Mouse (Mus musculus): Measurements from ENCODE around the gene Castor1. TPM values are rescaled to one million over a fixed set of nuclear protein-coding genes. Genes with fewer than 3 reads are reported as not detected.
"Not testable (repeated sequence)": the region's sequence is repeated elsewhere in the genome, so short reads cannot be mapped to it uniquely, and the experiment has no call there.

The Castor1 gene
- 3.5 and 4.1 TPM in 2 replicates for polyA plus RNA-seq (2015; fragmentation: Nextera tagmentation; extraction: Ambion mirVana)

DNA sequence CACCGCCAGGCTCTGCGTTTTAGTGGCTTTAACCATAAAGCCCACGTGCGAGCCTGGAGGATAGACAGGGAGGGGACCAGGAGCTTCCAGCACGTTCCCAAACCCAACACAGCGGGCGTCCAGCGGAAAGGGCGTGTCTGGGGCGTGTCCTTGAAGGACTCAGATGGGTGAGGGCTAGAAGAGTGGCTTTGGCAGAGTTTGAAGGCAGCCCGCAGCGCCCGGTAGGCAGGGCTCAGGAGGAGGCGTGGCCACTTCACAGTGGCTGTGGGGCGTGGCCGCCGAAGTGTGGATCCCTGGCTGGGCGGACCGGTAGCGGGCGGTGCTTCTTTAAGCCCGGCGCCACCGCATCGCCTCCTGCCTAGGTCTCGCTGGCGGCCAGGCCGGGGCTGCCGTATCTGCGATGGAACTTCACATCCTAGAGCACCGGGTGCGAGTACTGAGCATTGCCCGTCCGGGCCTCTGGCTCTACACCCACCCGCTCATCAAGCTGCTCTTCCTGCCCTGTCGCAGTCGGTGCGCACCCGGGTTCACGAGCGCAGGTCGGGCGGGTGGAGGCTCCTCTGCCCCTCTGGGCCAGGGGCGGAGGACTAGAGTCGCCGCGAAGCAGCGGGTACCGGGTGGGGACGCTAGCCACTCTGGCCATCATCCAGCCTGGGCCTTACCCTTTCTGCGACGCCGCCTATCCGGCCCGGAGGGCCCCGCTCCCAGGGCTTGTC is at the start of gene Castor1:
Castor1 (plus strand) TSS at position 312 of the 716 bp plus-strand sequence.
- no peak within 1 kb of the TSS for H3K27ac ChIP-seq (replicated peaks)
- ATAC-seq (ENCODE audit: low read depth): peak; percentile 62
- WGBS: 1% methylated on average over 56 of the region's 56 CpGs

DNA sequence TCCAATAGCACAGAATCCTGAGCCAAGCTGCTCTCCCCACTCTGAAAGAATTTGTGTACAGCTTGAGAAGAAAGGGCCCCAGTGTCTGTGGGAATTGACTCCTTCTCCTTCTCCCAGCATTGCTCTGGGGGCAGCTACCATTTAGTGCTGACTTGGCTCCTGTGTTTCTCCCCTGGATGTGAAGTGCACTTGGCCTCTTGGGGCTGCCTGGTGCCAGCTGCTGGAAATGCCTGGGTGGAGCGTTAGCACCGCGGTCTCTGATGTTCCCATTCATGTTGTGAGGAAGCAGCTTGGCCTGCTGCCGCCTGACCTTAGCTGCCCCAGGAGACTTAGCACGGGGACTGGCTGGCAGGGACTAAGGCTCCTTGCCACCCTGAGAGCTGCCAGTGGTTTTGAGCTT is 43.4 kb upstream of the Castor1 start:
- ATAC-seq (ENCODE audit: low read depth): peak; percentile 46; the same call in 1 of the 2 replicates
- H3K9me3 ChIP-seq: no peaks in the 10 kb centered on the region
- H3K27ac ChIP-seq (replicated peaks): peak overlapping the region; percentile 62
- no peak overlapping the region for H3K4me3 ChIP-seq
- no peak overlapping the region for H3K4me2 ChIP-seq
- no peaks in the 10 kb centered on the region for H3K27me3 ChIP-seq
- H3K36me3 ChIP-seq: peaks cover 100% of the 10 kb centered on the region
- 84% methylated on average over 5 of the region's 5 CpGs for WGBS
- H3K9ac ChIP-seq: no peak overlapping the region
- no peaks in the 10 kb centered on the region for H3K4me1 ChIP-seq (replicated peaks)

More for the DNA sequence above, at the start of gene Castor1:
- peaks cover 26% of the 10 kb centered on the region for H3K36me3 ChIP-seq
- H3K9ac ChIP-seq: peak within 1 kb of the TSS; percentile 67
- H3K4me2 ChIP-seq: peak within 1 kb of the TSS; percentile 64
- no peaks in the 10 kb centered on the region for H3K9me3 ChIP-seq
- peaks cover 30% of the 10 kb centered on the region for H3K27me3 ChIP-seq
- H3K4me3 ChIP-seq: peak within 1 kb of the TSS; percentile 44
- peaks cover 16% of the 10 kb centered on the region for H3K4me1 ChIP-seq (replicated peaks)

DNA sequence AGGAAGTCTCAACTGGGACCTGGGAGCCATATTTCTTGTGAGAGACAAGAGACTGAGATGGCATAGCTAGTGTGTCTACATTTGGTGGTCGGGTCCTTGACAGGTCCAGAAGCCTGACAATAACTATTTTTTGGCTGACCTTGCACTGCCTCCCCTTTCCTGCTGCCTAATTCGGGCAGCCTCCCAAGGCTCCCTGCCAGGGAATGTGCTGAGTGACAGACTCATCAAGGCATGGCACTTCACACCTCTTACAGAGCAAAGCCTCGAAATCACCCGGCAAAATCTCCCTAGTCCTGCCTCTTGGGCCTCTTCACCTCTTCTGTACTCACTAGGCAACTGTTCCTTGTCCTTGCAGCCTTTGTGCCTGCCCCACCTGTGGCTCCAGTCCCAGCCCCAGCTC is 40.3 kb upstream of the Castor1 start:
- Histone ChIP-seq H3K9me3 (no peaks in the 10 kb centered on the region), H3K4me3 (no peak overlapping the region), H3K4me1 (replicated peaks) (no peaks in the 10 kb centered on the region; the same call in 1 of the 2 replicates), H3K4me2 (no peak overlapping the region), H3K36me3 (peaks cover 100% of the 10 kb centered on the region), H3K27ac (replicated peaks) (no peak overlapping the region), H3K9ac (no peak overlapping the region), H3K27me3 (no peaks in the 10 kb centered on the region)
- 84% methylated on average over 4 of the region's 4 CpGs for WGBS
- no peak for ATAC-seq (ENCODE audit: low read depth)

GRCm38 (mm10) chr11:4182061-4182460 is 36.0 kb upstream of the Castor1 start:
- Histone ChIP-seq H3K9me3 (no peaks in the 10 kb centered on the region), H3K4me3 (no peak overlapping the region), H3K27ac (replicated peaks) (peak overlapping the region; percentile 29; the same call in 1 of the 2 replicates), H3K4me2 (no peak overlapping the region), H3K27me3 (no peaks in the 10 kb centered on the region), H3K4me1 (replicated peaks) (peaks cover under 1% of the 10 kb centered on the region; the same call in 1 of the 2 replicates), H3K9ac (no peak overlapping the region), H3K36me3 (peaks cover 65% of the 10 kb centered on the region)
- ATAC-seq (ENCODE audit: low read depth): no peak
- WGBS: 10% methylated on average over 1 of the region's 1 CpGs

DNA sequence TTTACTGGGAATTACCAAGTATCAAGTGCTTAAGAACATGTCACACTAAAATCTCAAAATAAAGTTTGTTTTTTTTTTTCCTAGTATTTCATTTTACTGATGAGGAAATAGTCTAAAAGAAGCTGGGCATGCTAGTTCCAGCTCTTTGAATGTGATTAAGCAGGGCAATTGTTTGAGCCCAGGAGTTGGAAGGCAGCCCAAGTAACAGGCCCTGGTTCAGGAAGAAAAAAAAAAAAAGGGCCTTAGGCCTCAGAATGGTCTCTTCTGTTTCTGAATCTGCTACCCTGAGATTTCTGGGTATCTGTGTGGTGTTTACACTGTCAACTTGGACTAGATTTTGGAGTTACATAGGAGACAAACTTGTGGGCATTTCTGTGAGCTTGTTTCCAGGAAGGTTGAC is 34.5 kb upstream of the Castor1 start:
- H3K27ac ChIP-seq (replicated peaks): peak overlapping the region; percentile 59; the same call in 1 of the 2 replicates
- H3K4me1 ChIP-seq (replicated peaks): peaks cover 15% of the 10 kb centered on the region
- H3K9me3 ChIP-seq: no peaks in the 10 kb centered on the region
- H3K27me3 ChIP-seq: no peaks in the 10 kb centered on the region
- no peak overlapping the region for H3K9ac ChIP-seq
- H3K36me3 ChIP-seq: peaks cover 51% of the 10 kb centered on the region
- no peak for ATAC-seq (ENCODE audit: low read depth)
- H3K4me2 ChIP-seq: no peak overlapping the region
- no peak overlapping the region for H3K4me3 ChIP-seq

- WGBS: 71% methylated on average over 4 of the region's 4 CpGs
- Histone ChIP-seq H3K4me2 (no peak overlapping the region), H3K4me1 (replicated peaks) (peaks cover 18% of the 10 kb centered on the region), H3K36me3 (peaks cover 42% of the 10 kb centered on the region), H3K9ac (no peak overlapping the region), H3K27me3 (no peaks in the 10 kb centered on the region), H3K4me3 (no peak overlapping the region), H3K9me3 (no peaks in the 10 kb centered on the region), H3K27ac (replicated peaks) (peak overlapping the region; percentile 35; the same call in 1 of the 2 replicates)
- ATAC-seq (ENCODE audit: low read depth): no peak
Observed at GRCm38 (mm10) chr11:4184251-4184952, 33.6 kb upstream of the Castor1 start.

DNA sequence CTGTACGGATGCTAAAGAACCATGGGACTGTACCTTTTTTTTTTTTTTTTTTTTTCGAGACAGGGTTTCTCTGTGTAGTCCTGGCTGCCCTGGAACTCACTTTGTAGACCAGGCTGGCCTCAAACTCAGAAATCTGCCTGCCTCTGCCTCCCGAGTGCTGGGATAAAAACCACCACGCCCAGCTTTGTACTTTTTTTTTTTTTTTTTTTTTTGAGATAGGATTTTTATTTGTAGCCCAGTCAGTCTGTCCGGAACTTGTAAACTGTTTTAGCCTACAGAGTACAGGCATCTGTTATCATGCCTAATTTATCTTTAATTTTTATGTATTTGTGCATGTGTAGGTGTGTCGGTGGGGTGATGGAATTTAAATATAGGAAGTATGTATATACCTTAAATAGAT is 32.5 kb upstream of the Castor1 start:
- not testable (repeated sequence) for H3K27ac ChIP-seq (replicated peaks); H3K9me3 ChIP-seq; ATAC-seq (ENCODE audit: low read depth); H3K4me2 ChIP-seq; H3K27me3 ChIP-seq; H3K4me3 ChIP-seq; H3K9ac ChIP-seq
- WGBS: 90% methylated on average over 6 of the region's 6 CpGs
- Histone ChIP-seq H3K4me1 (replicated peaks) (peaks cover 25% of the 10 kb centered on the region), H3K36me3 (peaks cover 31% of the 10 kb centered on the region)

DNA sequence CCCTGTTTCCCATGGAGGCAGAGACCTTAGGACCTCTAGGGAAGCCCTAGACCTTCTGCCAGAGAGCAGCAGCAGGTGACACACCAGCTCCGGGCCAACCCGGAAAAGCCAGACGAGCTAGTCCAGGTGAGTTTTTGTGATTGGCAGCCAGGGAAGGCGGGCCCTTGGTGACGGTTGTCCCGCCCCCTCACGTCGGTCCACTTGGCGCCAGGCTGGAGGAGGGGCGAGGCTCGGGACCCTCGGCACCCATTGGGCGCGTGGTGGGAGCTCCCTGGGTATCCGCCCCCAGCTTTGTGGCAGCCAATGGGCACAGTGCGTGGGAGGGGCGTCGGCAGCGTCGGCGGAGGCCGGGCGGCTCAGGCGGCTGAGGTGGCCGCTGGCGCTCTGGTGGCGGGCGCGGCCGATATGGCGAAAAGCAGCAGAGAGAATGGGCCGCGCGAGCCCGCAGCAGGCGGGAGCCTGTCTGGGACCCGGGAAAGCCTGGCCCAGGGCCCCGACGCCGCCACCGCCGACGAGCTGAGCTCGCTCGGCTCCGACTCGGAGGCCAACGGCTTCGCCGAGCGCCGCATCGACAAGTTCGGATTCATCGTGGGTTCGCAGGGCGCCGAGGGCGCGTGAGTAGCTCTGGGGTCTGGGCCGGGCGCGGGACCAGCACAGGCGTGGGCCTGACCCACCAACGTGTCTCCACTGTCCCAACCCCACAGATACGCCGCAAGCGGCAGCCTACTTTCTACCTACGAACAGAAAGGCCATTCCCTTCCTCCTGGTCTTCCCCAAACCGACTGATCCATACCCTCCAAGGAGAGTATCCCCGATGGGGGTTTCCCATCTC is 31.3 kb upstream of the Castor1 start, which contains the start of gene Tbc1d10a:
Tbc1d10a (plus strand) TSS at position 304 of the 832 bp plus-strand sequence.
- peak within 1 kb of the TSS; percentile 81 for H3K4me3 ChIP-seq
- H3K27me3 ChIP-seq: no peaks in the 10 kb centered on the region
- peaks cover 29% of the 10 kb centered on the region for H3K4me1 ChIP-seq (replicated peaks)
- H3K4me2 ChIP-seq: peak within 1 kb of the TSS; percentile 90
- peaks cover 19% of the 10 kb centered on the region for H3K36me3 ChIP-seq
- peak; percentile 99 for ATAC-seq (ENCODE audit: low read depth)
- H3K27ac ChIP-seq (replicated peaks): peak within 1 kb of the TSS; percentile 64; the same call in 1 of the 2 replicates
- peak within 1 kb of the TSS; percentile 89 for H3K9ac ChIP-seq
- H3K9me3 ChIP-seq: no peaks in the 10 kb centered on the region
- under 1% methylated on average over 71 of the region's 71 CpGs for WGBS

GRCm38 (mm10) chr11:4187318-4187700 is 30.7 kb upstream of the Castor1 start:
- no peak overlapping the region for H3K27ac ChIP-seq (replicated peaks)
- H3K4me1 ChIP-seq (replicated peaks): peaks cover 32% of the 10 kb centered on the region
- H3K9ac ChIP-seq: peak overlapping the region; percentile 89
- peak; percentile 20; the same call in 1 of the 2 replicates for ATAC-seq (ENCODE audit: low read depth)
- peaks cover 13% of the 10 kb centered on the region for H3K36me3 ChIP-seq
- WGBS: 17% methylated on average over 9 of the region's 9 CpGs
- H3K27me3 ChIP-seq: no peaks in the 10 kb centered on the region
- H3K9me3 ChIP-seq: no peaks in the 10 kb centered on the region
- peak overlapping the region; percentile 81 for H3K4me3 ChIP-seq
- H3K4me2 ChIP-seq: peak overlapping the region; percentile 90

- Histone ChIP-seq H3K4me2 (no peak overlapping the region), H3K27ac (replicated peaks) (no peak overlapping the region), H3K4me3 (no peak overlapping the region), H3K36me3 (no peaks in the 10 kb centered on the region), H3K4me1 (replicated peaks) (peaks cover 37% of the 10 kb centered on the region), H3K27me3 (no peaks in the 10 kb centered on the region), H3K9me3 (no peaks in the 10 kb centered on the region), H3K9ac (no peak overlapping the region)
- WGBS: 85% methylated on average over 6 of the region's 6 CpGs
- no peak for ATAC-seq (ENCODE audit: low read depth)
Observed at GRCm38 (mm10) chr11:4189182-4189581, 28.8 kb upstream of the Castor1 start.

DNA sequence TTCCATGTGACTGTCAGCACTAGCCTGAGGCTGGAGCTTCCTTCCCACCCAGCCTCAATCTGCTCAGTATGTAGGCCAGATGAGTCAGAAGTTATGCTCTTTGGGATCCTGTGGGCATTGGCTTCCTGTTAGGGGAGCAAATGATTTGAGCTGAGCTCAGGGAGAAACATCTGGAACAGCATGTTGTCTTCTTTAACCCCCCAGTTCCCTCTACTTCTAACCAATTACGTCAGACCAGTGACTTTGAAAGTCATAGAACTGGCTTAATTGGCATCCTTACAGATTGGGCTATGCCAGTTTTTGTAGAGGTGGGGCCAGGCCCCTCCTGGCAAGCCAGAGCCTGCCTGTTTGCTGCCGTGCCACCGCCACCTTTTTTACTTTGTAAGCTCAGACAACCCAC is 27.3 kb upstream of the Castor1 start:
- Histone ChIP-seq H3K27ac (replicated peaks) (no peak overlapping the region), H3K4me1 (replicated peaks) (peaks cover 37% of the 10 kb centered on the region), H3K9me3 (no peaks in the 10 kb centered on the region), H3K36me3 (no peaks in the 10 kb centered on the region), H3K4me2 (no peak overlapping the region), H3K9ac (peak overlapping the region; percentile 31; the same call in 1 of the 2 replicates), H3K4me3 (no peak overlapping the region), H3K27me3 (no peaks in the 10 kb centered on the region)
- no peak for ATAC-seq (ENCODE audit: low read depth)
- WGBS: 76% methylated on average over 3 of the region's 3 CpGs
